Mouse (Mus musculus): ENCODE data around the gene Gm45713.

DNA sequence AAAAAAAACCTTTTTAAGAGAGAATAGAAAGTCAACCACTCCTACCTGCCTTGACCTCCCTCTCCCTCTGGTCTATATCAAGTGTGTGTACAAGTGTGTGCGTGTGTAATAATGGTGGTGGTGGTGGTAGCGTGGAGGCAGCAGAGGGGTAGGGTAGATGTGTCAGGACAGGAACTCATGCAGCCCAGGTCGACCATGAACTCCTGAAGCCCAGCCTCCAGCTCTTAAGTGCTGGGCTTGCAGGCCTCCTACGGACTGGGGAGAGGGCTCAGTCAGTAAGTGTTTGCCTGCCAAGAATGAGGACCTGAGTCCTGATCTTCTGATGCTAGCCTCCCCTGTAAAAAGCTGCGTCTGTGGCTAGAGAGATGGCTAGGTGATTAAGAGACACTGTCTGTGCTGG lies 31.1 kb downstream of the Gm45713 start:
- no peak for TF ChIP-seq CTCF (IDR thresholded peaks at IDR 0.05 in 2 of 3, conservative IDR thresholded peaks at IDR 0.05 in 1 of 3; ENCODE audit: control insufficient read depth in 1 of 3, insufficient read depth in 1 of 3, low read depth in 2 of 3, low read length in 3 of 3, poor library complexity in 1 of 3, severe bottlenecking in 1 of 3)
- no peak for TF ChIP-seq SIN3A (IDR thresholded peaks at IDR 0.05; ENCODE audit: low read length)
- TF ChIP-seq EP300 (IDR thresholded peaks at IDR 0.05; ENCODE audit: low read depth in 1 of 2, low read length in 2 of 2) = no peak
- no peak for TF ChIP-seq USF1 (IDR thresholded peaks at IDR 0.05; ENCODE audit: low read depth, low read length)
- TF ChIP-seq MEF2A (IDR thresholded peaks at IDR 0.05; ENCODE audit: extremely low read depth, insufficient replicate concordance, low read depth, low read length, poor library complexity, severe bottlenecking) = no peak

All from MEL (cell line).